Mouse (Mus musculus) forebrain, embryonic 14.5 days (tissue): ENCODE measurements around the gene Klhdc7a. TPM values are rescaled to one million over a fixed set of nuclear protein-coding genes. Genes with fewer than 3 reads are reported as not detected.

ENCODE experiments used
- ATAC-seq: fragments of 200-750 bp; cut with Nextera tagmentation; 2 replicates; pipeline ENCODE4 v1.8.0; 2017; ENCODE audit warnings: mild to moderate bottlenecking, moderate library complexity
- DNase-seq: peaks from one replicate; pipeline ENCODE4 v3.0.0-alpha.2; 2015; ENCODE audit warnings: low spot score
- H3K27ac ChIP-seq: fragments of 300-500 bp; sonication (generic); 2 replicates; pipeline ENCODE4 v1.5.1; 2014; ENCODE audit warnings: low read depth, mild to moderate bottlenecking, control low read depth, low read length, moderate library complexity
- H3K27me3 ChIP-seq: fragments of 300-500 bp; sonication (generic); replicated peaks from 2 replicates; pipeline ENCODE4 v1.6.1; 2014; ENCODE audit warnings: low read length, control low read depth, mixed read lengths; ENCODE audit not compliant: control insufficient read depth, insufficient read depth
- H3K36me3 ChIP-seq: fragments of 300-500 bp; sonication (generic); 2 replicates; pipeline ENCODE4 v1.6.1; 2014; ENCODE audit warnings: low read length, control low read depth; ENCODE audit not compliant: control insufficient read depth, insufficient read depth
- H3K4me1 ChIP-seq: fragments of 300-500 bp; sonication (generic); 2 replicates; pipeline ENCODE4 v1.6.1; 2014; ENCODE audit warnings: antibody characterized with exemption, low read length, control low read depth; ENCODE audit not compliant: control insufficient read depth, insufficient read depth
- H3K4me2 ChIP-seq: fragments of 300-500 bp; sonication (generic); 2 replicates; pipeline ENCODE4 v1.6.1; 2014; ENCODE audit warnings: mild to moderate bottlenecking, control low read depth, low read length
- H3K4me3 ChIP-seq: fragments of 300-500 bp; sonication (generic); 2 replicates; pipeline ENCODE4 v1.5.1; 2014; ENCODE audit warnings: low read depth, low read length, control low read depth
- H3K9ac ChIP-seq: fragments of 300-500 bp; sonication (generic); 2 replicates; pipeline ENCODE4 v1.6.1; 2014; ENCODE audit warnings: mild to moderate bottlenecking, low read length, control low read depth, moderate library complexity
- H3K9me3 ChIP-seq: fragments of 300-500 bp; sonication (generic); replicated peaks from 2 replicates; pipeline ENCODE4 v1.6.1; 2016; ENCODE audit warnings: low read length, control low read depth, mixed read lengths; ENCODE audit not compliant: control insufficient read depth
- WGBS: fragments of 180-500 bp; shearing (Covaris S2); extraction: QIAGEN DNeasy Blood & Tissue Kit; methylation state at CpG from one replicate; pipeline ENCODE4 v1.1.7; 2014; 5-methylcytosine and 5-hydroxymethylcytosine counted together
- polyA plus RNA-seq: library from polyadenylated mRNA; unstranded; fragments of >200 nt; fragmentation: Nextera tagmentation; extraction: Ambion mirVana; gene quantifications from 2 replicates; pipeline ENCODE4 v1.2.1, GENCODE M21; 2014

Gene Klhdc7a
- polyA plus RNA-seq, 1 experiment from 2014 or later: 0.22 TPM

GRCm38 (mm10) chr4:139948591-139948990 lies 19.2 kb downstream of the Klhdc7a start:
- no peak overlapping the region for H3K9ac ChIP-seq
- 5% methylated on average over 7 of the region's 7 CpGs for WGBS
- no peak overlapping the region for H3K27ac ChIP-seq
- H3K4me3 ChIP-seq: no peak overlapping the region
- ATAC-seq (no peak), DNase-seq (peak; percentile 37)
- H3K4me1 ChIP-seq: 0 out of 2 replicates have a peak, but pooled peaks cover 7% of the 10 kb centered on the region
- no peaks in the 10 kb centered on the region for H3K9me3 ChIP-seq
- H3K27me3 ChIP-seq: 0 out of 2 replicates have a peak, but pooled peaks cover 2% of the 10 kb centered on the region
- no peak overlapping the region for H3K4me2 ChIP-seq
- H3K36me3 ChIP-seq: no peaks in the 10 kb centered on the region

DNA sequence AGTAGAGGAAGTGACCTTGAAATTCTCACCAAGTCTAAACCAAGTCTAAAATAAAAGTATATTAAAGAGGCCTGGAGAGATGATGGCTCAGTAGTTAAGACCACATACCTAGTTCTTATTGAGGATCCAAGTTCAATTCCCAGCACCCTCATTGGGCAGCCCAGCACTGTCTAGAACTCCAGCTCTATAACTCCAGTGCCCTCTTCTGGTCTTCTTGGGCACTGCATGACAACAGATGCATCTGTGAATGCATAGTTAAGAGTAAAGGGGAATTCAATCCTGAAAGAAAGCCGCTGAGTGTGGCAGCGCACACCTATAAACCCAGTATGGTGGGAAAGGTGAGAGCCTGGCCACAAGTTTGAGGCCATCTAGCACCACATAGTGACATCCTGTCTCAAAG lies 20.5 kb downstream of the Klhdc7a start:
- H3K9ac ChIP-seq: no peak overlapping the region
- no peak overlapping the region for H3K4me2 ChIP-seq
- H3K36me3 ChIP-seq: no peaks in the 10 kb centered on the region
- 88% methylated on average over 2 of the region's 2 CpGs for WGBS
- ATAC-seq (no peak), DNase-seq (no peak)
- no peaks in the 10 kb centered on the region for H3K9me3 ChIP-seq
- H3K27ac ChIP-seq: no peak overlapping the region
- 0 out of 2 replicates have a peak, but pooled peaks cover 7% of the 10 kb centered on the region for H3K4me1 ChIP-seq
- H3K4me3 ChIP-seq: no peak overlapping the region
- 0 out of 2 replicates have a peak, but pooled peaks cover 2% of the 10 kb centered on the region for H3K27me3 ChIP-seq

GRCm38 (mm10) chr4:139941831-139942230 lies 26.0 kb downstream of the Klhdc7a start:
- 85% methylated on average over 2 of the region's 2 CpGs for WGBS
- no peak overlapping the region for H3K9ac ChIP-seq
- H3K27me3 ChIP-seq: no peaks in the 10 kb centered on the region
- no peak overlapping the region for H3K27ac ChIP-seq
- no peak overlapping the region for H3K4me2 ChIP-seq
- ATAC-seq: no peak
- no peak for DNase-seq
- no peaks in the 10 kb centered on the region for H3K9me3 ChIP-seq
- no peaks in the 10 kb centered on the region for H3K4me1 ChIP-seq
- no peaks in the 10 kb centered on the region for H3K36me3 ChIP-seq
- no peak overlapping the region for H3K4me3 ChIP-seq

GRCm38 (mm10) chr4:139935557-139935956 lies 32.3 kb downstream of the Klhdc7a start:
- DNase-seq (no peak), ATAC-seq (no peak)
- Histone ChIP-seq H3K4me3 (no peak overlapping the region), H3K27ac (no peak overlapping the region), H3K4me1 (peaks cover 14% of the 10 kb centered on the region; the same call in 1 of the 2 replicates), H3K9ac (no peak overlapping the region), H3K36me3 (no peaks in the 10 kb centered on the region), H3K27me3 (no peaks in the 10 kb centered on the region), H3K4me2 (no peak overlapping the region), H3K9me3 (no peaks in the 10 kb centered on the region)
- WGBS: 81% methylated on average over 3 of the region's 3 CpGs

DNA sequence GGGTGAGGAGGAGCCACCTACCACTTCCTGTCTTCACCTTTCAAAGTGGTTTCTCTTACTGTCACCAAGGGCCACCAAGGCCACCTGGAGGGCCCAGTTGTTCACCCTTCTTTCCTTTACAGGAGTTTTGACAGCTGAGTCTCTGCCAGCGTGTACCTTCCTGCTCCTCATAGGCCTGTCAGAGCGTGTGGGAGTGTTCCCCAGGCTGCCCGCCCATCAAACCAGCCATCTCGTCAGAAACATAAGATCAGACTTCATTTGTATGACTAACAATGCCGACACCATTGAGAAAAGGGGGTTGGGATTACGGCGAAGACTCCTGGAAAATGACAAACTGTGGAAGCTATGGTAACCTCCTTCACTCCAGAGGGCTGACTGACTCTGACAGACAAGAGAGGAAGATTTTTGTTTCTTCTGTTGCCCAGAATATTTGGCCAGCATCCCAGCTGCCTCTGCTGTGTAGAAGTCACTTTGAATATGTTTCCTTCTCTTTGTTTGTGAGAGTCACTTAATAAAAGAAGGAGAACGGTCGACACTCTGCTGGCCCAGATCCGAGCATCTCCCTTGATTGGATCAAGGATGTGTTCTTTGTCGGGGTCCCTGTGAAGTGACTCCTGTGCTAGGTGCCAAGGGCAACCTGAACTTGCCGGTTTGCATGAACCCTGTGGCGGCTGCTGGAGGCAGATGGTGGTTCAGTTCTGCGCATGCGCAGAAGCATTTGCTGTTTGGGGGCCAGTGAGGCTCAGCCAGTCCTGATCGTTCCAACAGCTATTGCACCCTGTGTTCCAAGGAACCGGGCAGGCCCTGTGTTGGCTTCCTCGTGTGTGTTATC lies 34.6 kb downstream of the Klhdc7a start:
- Histone ChIP-seq H3K27me3 (0 out of 2 replicates have a peak, but pooled peaks cover 4% of the 10 kb centered on the region), H3K9me3 (no peaks in the 10 kb centered on the region), H3K36me3 (no peaks in the 10 kb centered on the region), H3K27ac (peak overlapping the region; percentile 80), H3K4me3 (no peak overlapping the region), H3K9ac (no peak overlapping the region), H3K4me2 (no peak overlapping the region), H3K4me1 (peaks cover 14% of the 10 kb centered on the region; the same call in 1 of the 2 replicates)
- ATAC-seq (peak; percentile 40; the same call in 1 of the 2 replicates), DNase-seq (peak; percentile 84)
- WGBS: 57% methylated on average over 18 of the region's 18 CpGs

DNA sequence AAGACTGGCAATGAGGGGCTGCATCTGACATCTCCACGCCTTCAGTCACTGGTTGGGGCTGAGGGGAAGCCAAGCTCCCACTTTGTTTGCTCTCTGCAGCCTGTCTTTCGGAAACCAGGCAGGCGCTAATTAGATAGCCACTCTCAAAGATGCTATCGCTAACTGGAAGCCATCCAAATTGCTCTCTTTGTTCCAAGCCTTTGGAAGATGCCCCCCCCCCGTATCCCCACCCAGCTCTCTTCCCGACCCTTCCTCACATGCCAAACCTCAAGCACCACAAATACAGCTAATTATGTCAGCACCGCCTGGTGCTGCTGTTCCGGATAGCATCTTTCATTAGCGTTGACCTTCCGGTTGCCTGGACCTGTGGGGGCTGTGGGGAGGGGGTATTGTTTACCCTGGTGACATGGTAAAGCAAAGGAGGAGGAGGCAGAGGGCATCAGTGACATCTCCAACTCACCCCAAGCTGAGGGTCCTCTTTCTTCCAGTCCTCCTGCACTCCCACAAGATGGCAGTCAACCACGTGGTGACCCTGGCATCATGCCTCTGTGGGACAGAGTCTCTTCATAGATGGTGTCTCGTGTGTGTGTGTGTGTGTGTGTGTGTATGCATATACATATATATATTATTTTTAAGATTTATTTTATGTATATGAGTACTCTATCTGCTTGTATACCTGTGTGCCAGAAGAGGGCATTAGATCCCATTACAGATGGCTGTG lies 35.9 kb downstream of the Klhdc7a start:
- Histone ChIP-seq H3K27me3 (0 out of 2 replicates have a peak, but pooled peaks cover 7% of the 10 kb centered on the region), H3K9ac (no peak overlapping the region), H3K4me3 (no peak overlapping the region), H3K27ac (peak overlapping the region; percentile 80), H3K9me3 (no peaks in the 10 kb centered on the region), H3K4me2 (peak overlapping the region; percentile 24; the same call in 1 of the 2 replicates), H3K36me3 (no peaks in the 10 kb centered on the region), H3K4me1 (peaks cover 15% of the 10 kb centered on the region)
- DNase-seq (peak; percentile 96), ATAC-seq (peak; percentile 70)
- WGBS: 10% methylated on average over 12 of the region's 12 CpGs

GRCm38 (mm10) chr4:139930885-139931284 lies 36.9 kb downstream of the Klhdc7a start:
- Histone ChIP-seq H3K27me3 (0 out of 2 replicates have a peak, but pooled peaks cover 8% of the 10 kb centered on the region), H3K36me3 (no peaks in the 10 kb centered on the region), H3K4me1 (peaks cover 25% of the 10 kb centered on the region), H3K4me2 (peak overlapping the region; percentile 24; the same call in 1 of the 2 replicates), H3K4me3 (no peak overlapping the region), H3K9me3 (no peaks in the 10 kb centered on the region), H3K27ac (peak overlapping the region; percentile 53; the same call in 1 of the 2 replicates), H3K9ac (no peak overlapping the region)
- ATAC-seq (no peak), DNase-seq (no peak)
- 43% methylated on average over 7 of the region's 7 CpGs for WGBS

DNA sequence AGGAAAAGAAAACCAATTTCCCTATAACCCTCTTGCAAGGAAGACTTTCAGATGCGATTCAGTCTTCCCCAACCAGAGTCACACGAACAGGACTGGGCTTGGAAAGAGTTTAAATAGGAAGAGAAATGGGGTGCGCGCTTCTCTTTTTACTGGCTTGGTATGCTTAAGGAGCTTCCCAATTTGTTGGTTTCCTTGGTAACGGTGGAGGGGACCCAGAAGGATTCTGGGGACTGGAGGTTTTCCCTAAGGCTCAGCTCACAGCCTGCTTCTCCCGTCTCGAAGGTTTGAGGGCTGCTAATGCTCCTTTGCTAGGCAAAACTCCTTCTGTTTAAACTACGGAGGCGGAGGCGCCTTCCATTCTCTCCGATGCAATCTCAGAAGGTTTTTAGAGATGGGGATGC lies 41.7 kb downstream of the Klhdc7a start:
- WGBS: 3% methylated on average over 11 of the region's 11 CpGs
- H3K4me3 ChIP-seq: peak overlapping the region; percentile 22
- DNase-seq (peak; percentile 91), ATAC-seq (peak; percentile 66)
- 0 out of 2 replicates have a peak, but pooled peaks cover 8% of the 10 kb centered on the region for H3K27me3 ChIP-seq
- peaks cover 23% of the 10 kb centered on the region for H3K4me1 ChIP-seq
- H3K9me3 ChIP-seq: no peaks in the 10 kb centered on the region
- H3K9ac ChIP-seq: peak overlapping the region; percentile 32
- peak overlapping the region; percentile 67 for H3K27ac ChIP-seq
- H3K4me2 ChIP-seq: peak overlapping the region; percentile 47
- no peaks in the 10 kb centered on the region for H3K36me3 ChIP-seq
